Mouse (Mus musculus) embryonic stem cell, embryonic (primary cell): ENCODE data around the gene Gm8127.
"Not testable (repeated sequence)": the region's sequence is repeated elsewhere in the genome, so short reads cannot be mapped to it uniquely, and the experiment has no call there.

ENCODE experiments used
- CTCF ChIA-PET, 4 experiments: fragments of 300-600 bp in 2 of 4; fragments of 350-600 bp in 2 of 4; sonication (Branson Sonifier 250); formaldehyde crosslinking; loops; one replicate each; lab custom pipeline; 2022; ENCODE audit warnings: inconsistent platforms in 2 of 4; lab: Charles Lee
- POLR2A ChIA-PET, 4 experiments: fragments of 300-600 bp in 2 of 4; fragments of 350-600 bp in 2 of 4; sonication (Branson Sonifier 250); formaldehyde crosslinking; loops; one replicate each; lab custom pipeline; 2022; ENCODE audit warnings: antibody characterized with exemption in 4 of 4, inconsistent platforms in 1 of 4; lab: Charles Lee

Gene Gm8127

GRCm38 (mm10) chr14:43293503-43293902 lies at the start of gene Gm8127:
TSS of gene Gm8127 (minus strand) at chr14:43293832.
- CTCF ChIA-PET, POLR2A ChIA-PET: not testable (repeated sequence)

DNA sequence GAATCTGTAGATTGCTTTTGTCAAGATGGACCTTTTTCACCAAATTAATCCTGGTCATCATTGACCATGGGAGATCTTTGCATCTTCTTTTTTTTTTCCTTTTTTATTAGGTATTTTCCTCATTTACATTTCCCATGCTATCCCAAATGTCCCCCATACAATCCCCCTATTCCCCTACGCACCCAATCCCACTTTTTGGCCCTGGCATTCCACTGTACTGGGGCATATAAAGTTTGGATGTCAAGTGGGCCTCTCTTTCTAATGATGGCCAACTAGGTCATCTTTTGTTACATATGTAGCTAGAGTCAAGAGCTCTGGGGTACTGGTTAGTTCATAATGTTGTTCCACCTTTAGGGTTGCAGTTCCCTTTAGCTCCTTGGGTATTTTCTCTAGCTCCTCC lies 44.0 kb upstream of the Gm8127 start:
- POLR2A ChIA-PET, CTCF ChIA-PET: not testable (repeated sequence)

DNA sequence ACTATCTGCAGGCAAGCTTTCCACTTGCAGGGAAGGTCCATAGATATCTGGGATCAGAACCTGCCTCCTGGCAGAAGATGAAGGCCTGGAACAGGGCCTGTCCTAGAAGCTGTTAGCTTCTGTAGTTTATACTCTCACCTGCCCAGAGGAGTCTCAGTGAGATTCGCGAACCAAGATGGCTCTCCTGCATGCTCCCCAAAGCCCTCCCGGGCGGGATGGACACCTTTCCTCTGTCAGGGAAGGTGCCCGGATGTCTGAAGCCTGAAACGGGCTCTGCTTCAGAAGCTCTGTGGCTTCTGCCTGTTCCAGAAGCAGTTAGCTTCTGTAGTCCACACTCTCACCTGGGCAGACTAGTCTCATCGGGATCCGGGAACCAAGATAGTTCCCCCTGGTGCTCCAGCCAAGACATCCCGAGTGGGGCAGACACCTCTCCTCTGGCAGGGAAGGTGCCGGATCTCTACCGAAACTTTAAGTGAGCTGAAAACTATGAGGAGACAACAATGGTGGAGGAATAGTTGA lies 37.8 kb upstream of the Gm8127 start:
- POLR2A ChIA-PET, CTCF ChIA-PET: not testable (repeated sequence)

GRCm38 (mm10) chr14:43328603-43329002 lies 35.0 kb upstream of the Gm8127 start:
- CTCF ChIA-PET, POLR2A ChIA-PET: not testable (repeated sequence)

GRCm38 (mm10) chr14:43319516-43319915 lies 25.9 kb upstream of the Gm8127 start:
- CTCF ChIA-PET, POLR2A ChIA-PET: not testable (repeated sequence)

- CTCF ChIA-PET, POLR2A ChIA-PET: not testable (repeated sequence)
These were observed 15.0 kb downstream of the Gm8127 start for GRCm38 (mm10) chr14:43278681-43279080.

DNA sequence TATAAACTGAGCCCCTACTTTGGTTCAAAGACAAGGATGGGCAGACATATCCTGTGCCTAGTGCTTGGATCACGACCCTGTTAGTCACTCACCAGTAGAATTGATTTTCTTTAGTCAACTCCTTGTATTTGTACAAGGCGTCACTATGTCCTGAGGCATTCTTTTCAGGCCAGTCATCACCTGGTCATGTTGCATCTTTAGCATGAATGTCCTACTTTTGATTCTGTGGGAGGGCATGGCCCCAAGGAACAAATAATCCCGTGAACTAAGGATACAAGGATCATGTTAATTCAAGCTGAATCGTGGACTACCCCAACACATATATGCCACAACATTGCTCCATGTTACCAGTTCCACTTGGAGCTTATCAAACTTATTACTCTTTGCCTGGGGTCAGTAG lies 15.5 kb downstream of the Gm8127 start:
- POLR2A ChIA-PET, result not testable (repeated sequence)

DNA sequence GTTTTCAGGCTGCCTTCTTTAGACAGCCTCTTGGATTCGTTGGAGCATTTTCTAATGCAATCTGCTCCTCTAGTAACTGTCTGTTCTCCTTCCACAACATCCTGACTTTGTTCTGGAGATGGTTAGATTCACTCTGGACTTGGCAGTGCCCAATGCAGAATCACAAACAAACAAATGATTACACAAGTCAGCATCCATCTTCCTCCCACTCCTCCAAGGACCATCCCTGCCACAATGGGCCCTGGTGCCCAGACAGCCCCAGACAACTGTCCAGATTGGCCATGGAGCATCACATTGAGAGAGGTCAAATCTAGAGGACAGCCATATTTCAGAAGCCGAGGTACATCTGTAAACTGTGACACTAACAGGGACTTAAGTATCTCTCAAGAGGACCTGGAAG lies 16.2 kb downstream of the Gm8127 start:
- POLR2A ChIA-PET, CTCF ChIA-PET: not testable (repeated sequence)

More for the DNA sequence above, 15.5 kb downstream of the Gm8127 start:
- CTCF ChIA-PET, result not testable (repeated sequence)

- CTCF ChIA-PET, POLR2A ChIA-PET: not testable (repeated sequence)
These were observed 17.9 kb downstream of the Gm8127 start for GRCm38 (mm10) chr14:43275752-43276151.

GRCm38 (mm10) chr14:43274986-43275511 lies 18.6 kb downstream of the Gm8127 start, which contains the start of gene Gm9732:
TSS of gene Gm9732 (plus strand) at chr14:43275036.
- CTCF ChIA-PET, POLR2A ChIA-PET: not testable (repeated sequence)

DNA sequence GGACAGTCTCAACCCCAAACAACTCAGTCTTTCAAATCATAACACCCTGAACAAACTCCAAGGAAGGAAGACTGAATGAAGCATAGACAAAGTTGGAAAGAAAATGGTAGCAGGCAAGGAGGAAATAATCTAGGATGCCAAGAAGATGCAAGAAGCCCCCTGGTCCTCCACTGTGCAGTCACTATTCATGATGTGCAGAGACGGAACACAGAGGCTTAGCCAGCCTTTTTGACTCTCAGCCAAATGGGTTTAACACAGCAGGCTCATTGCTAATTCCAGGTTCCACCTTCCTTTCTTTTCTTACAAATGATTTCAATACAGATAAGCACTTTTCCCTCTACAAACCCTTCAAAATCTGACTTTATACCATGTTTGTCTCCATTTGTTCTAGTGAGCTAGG lies 20.5 kb downstream of the Gm8127 start:
- POLR2A ChIA-PET, CTCF ChIA-PET: not testable (repeated sequence)

- POLR2A ChIA-PET, CTCF ChIA-PET: not testable (repeated sequence)
These were observed 24.4 kb downstream of the Gm8127 start for GRCm38 (mm10) chr14:43269211-43269610.

GRCm38 (mm10) chr14:43268521-43269084 lies 25.0 kb downstream of the Gm8127 start:
- POLR2A ChIA-PET, CTCF ChIA-PET: not testable (repeated sequence)

DNA sequence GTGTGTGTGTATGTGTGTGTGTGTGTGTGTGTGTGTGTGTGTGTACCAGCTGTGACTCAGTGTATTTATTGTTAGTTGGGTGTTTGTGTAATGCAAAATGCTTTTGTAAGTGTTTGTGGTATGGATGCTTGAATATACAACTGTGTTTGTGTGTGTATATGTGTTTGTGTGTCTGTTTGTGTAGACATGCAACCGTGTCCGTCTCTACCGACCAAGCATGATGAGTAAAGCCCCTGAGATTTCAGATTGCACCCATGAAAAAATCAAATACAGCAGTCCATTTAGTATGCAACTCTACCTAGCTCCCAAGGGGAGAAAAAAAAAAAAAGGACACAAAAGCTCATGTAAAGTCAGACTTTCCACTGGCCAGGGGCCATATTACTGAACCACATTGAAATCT lies 30.2 kb downstream of the Gm8127 start:
- CTCF ChIA-PET, POLR2A ChIA-PET: not testable (repeated sequence)

- POLR2A ChIA-PET, CTCF ChIA-PET: not testable (repeated sequence)
These were observed 35.3 kb downstream of the Gm8127 start, which contains the start of gene Gm8126 for GRCm38 (mm10) chr14:43258349-43258748. TSS of gene Gm8126 (plus strand) at chr14:43258649.

GRCm38 (mm10) chr14:43256511-43256910 lies 37.1 kb downstream of the Gm8127 start:
- CTCF ChIA-PET, result not testable (repeated sequence)

DNA sequence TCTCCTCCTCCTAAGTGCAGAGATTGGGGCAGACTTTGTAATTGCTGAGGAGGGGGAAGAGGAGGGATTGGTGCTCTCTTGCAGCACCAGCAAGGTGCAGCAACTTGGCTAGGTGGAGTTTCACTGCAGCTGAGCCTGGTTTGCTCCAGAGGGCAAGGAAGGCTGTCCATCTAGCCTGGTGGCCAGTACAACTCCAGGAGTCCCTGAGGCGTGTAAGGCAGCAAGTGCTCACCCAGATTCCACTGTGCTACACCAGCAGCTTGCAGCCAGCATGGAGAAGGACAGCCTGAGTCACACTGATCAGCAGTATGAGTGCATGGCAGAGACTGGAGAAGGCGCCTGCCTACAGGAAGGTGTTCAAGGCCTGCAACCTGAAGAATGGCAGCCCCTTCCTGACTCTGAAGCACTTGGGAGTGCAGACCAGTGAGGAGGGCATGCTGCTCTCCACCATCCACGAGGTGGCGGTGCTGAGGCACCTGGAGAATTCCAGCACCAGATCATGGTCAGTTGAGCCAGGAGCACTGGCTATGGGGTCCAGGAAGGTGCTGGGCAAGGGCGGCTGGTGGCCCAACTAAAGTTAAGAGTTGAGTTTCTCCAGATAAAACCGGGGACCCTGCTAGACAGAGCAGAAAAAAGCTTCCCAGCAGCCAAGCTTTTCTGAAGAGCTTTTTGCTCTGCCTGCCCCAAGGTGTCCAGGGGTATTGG lies 42.9 kb downstream of the Gm8127 start:
- CTCF ChIA-PET, POLR2A ChIA-PET: not testable (repeated sequence)

More at GRCm38 (mm10) chr14:43256511-43256910, 37.1 kb downstream of the Gm8127 start:
- POLR2A ChIA-PET, result not testable (repeated sequence)

DNA sequence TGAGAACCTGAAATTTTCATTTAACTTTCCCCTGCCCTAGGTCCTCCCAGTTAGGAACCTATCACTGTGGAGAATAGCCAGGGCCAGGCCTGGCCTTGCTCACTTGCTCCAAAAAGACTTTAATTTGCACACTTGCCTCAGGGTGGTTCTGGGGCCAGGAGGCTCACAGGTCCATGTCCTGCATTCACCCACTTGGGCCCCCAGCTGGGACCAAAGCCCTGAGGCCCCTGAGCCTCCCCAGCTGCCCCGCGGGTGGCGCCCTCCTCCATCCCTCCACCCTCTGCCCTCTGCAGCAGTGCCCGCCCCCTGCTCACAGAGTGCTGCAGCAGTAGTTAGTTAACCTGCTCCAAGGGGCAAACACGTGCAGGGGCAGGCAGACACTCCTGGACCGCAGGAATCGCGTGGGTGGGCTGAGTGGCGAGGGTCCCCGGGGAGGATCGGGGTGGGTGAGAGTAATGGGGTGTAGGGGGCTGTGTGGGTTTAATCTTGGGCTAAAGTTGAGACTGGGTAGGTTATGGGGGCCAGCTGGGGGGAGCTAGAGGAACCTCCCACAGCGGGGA lies 43.9 kb downstream of the Gm8127 start:
- CTCF ChIA-PET, result not testable (repeated sequence)

More for the DNA sequence above, 43.9 kb downstream of the Gm8127 start:
- POLR2A ChIA-PET, result not testable (repeated sequence)
